ENCODE assay signal across 19 mouse cellular contexts in genomic region chr2:32549171-32549570, GRCm38 (mm10). TPM values are rescaled to one million over a fixed set of nuclear protein-coding genes. Genes with fewer than 3 reads are reported as not detected.
A peak's percentile ranks its signal among the peaks of the same experiment; 100 is the strongest.
DNase-seq lines count a peak whose midpoint lies in the region; ATAC-seq and TF ChIP-seq lines count a peak whose summit lies in the region.
"Had no signal": no experiment of that assay in that cellular context is flagged by ENCODE, and none has a peak within 500 bp of the region (broad histone marks: within the 10 kb centered on the region; RNA-seq: fewer than 3 reads in every experiment).

No protein-coding gene starts in this region.

- TF ChIP-seq CTCF in layer of hippocampus, adult 2 months (conservative IDR thresholded peaks at IDR 0.05), result no peak
- TF ChIP-seq CTCF in embryonic fibroblast, embryonic 13.5 days (IDR thresholded peaks at IDR 0.05; ENCODE audit: borderline replicate concordance, insufficient read depth, low read length), result no peak

- peaks cover 46% of the 10 kb centered on the region for H3K4me1 ChIP-seq in embryonic facial prominence, embryonic 10.5 days
- peaks cover 15% of the 10 kb centered on the region for H3K4me1 ChIP-seq in embryonic fibroblast, embryonic 13.5 days (ENCODE audit: control insufficient read depth, insufficient read depth, low read length)
- peaks cover 24% of the 10 kb centered on the region for H3K4me1 ChIP-seq in stomach, embryonic 15.5 days

- DNase-seq in layer of hippocampus, adult 2 months (ENCODE audit: low spot score in 2 of 2), result no peak
- DNase-seq in layer of hippocampus, postnatal 36 days, result no peak
- DNase-seq in embryonic facial prominence, embryonic 10.5 days (ENCODE audit: low spot score), result no peak
- no peak for DNase-seq in urinary bladder, postnatal 25 days (ENCODE audit: low spot score)
- no peak for DNase-seq in gastrocnemius, postnatal 4 days (ENCODE audit: low spot score in 2 of 2)
- DNase-seq: kidney, adult 9 months; lung, adult 2 months; right cerebral cortex, adult 18-20 months; thymus, adult 18-20 months had no signal

- 81% methylated on average over 9 of the region's 9 CpGs for WGBS in embryonic facial prominence, embryonic 10.5 days
- 68% methylated on average over 9 of the region's 9 CpGs for WGBS in stomach, embryonic 15.5 days

- TF ChIP-seq POLR2A in embryonic fibroblast, embryonic 13.5 days (IDR thresholded peaks at IDR 0.05; ENCODE audit: low read depth, low read length), result no peak

- H3K27ac ChIP-seq in layer of hippocampus, adult 2 months, result peak overlapping the region; percentile 54; the same call in 1 of the 2 replicates
- peak overlapping the region; percentile 71 for H3K27ac ChIP-seq in embryonic facial prominence, embryonic 10.5 days (replicated peaks)
- peak overlapping the region; percentile 10; the same call in 1 of the 2 replicates for H3K27ac ChIP-seq in embryonic fibroblast, embryonic 13.5 days (ENCODE audit: insufficient read depth, low read length)
- H3K27ac ChIP-seq in stomach, embryonic 15.5 days, result peak overlapping the region; percentile 77
- H3K27ac ChIP-seq: forebrain, embryonic 12.5 days; liver, embryonic 12.5 days; midbrain, embryonic 12.5 days; neural tube, embryonic 12.5 days had no signal

- H3K4me2 ChIP-seq in stomach, embryonic 15.5 days, result no peak overlapping the region
- H3K4me2 ChIP-seq: forebrain, embryonic 12.5 days; liver, embryonic 12.5 days; midbrain, embryonic 12.5 days; neural tube, embryonic 12.5 days had no signal

- no peaks in the 10 kb centered on the region for H3K9me3 ChIP-seq in embryonic facial prominence, embryonic 10.5 days
- H3K9me3 ChIP-seq in stomach, embryonic 15.5 days, result no peaks in the 10 kb centered on the region
- H3K9me3 ChIP-seq: forebrain, embryonic 12.5 days; liver, embryonic 12.5 days; midbrain, embryonic 12.5 days; neural tube, embryonic 12.5 days had no signal

- peaks cover 68% of the 10 kb centered on the region for H3K36me3 ChIP-seq in embryonic facial prominence, embryonic 10.5 days (replicated peaks)
- no peaks in the 10 kb centered on the region for H3K36me3 ChIP-seq in stomach, embryonic 15.5 days
- H3K36me3 ChIP-seq: forebrain, embryonic 12.5 days; liver, embryonic 12.5 days; midbrain, embryonic 12.5 days had no signal

- no peak for ATAC-seq in stomach, embryonic 15.5 days (ENCODE audit: insufficient read depth, low FRiP score, low read depth)
- ATAC-seq: liver, embryonic 12.5 days had no signal

- H3K9ac ChIP-seq in stomach, embryonic 15.5 days, result no peak overlapping the region
- H3K9ac ChIP-seq: forebrain, embryonic 12.5 days; liver, embryonic 12.5 days; midbrain, embryonic 12.5 days; neural tube, embryonic 12.5 days had no signal

- H3K4me3 ChIP-seq in layer of hippocampus, adult 2 months, result no peak overlapping the region
- H3K4me3 ChIP-seq in embryonic facial prominence, embryonic 10.5 days, result no peak overlapping the region
- H3K4me3 ChIP-seq in embryonic fibroblast, embryonic 13.5 days (ENCODE audit: insufficient read depth, low read length), result no peak overlapping the region
- H3K4me3 ChIP-seq in stomach, embryonic 15.5 days (replicated peaks), result no peak overlapping the region
- H3K4me3 ChIP-seq: forebrain, embryonic 12.5 days; liver, embryonic 12.5 days; midbrain, embryonic 12.5 days; neural tube, embryonic 12.5 days had no signal

- H3K27me3 ChIP-seq in embryonic facial prominence, embryonic 10.5 days (replicated peaks; ENCODE audit: low read depth, poor library complexity, severe bottlenecking), result no peaks in the 10 kb centered on the region
- H3K27me3 ChIP-seq in stomach, embryonic 15.5 days (replicated peaks), result no peaks in the 10 kb centered on the region
- H3K27me3 ChIP-seq: forebrain, embryonic 12.5 days; liver, embryonic 12.5 days; midbrain, embryonic 12.5 days; neural tube, embryonic 12.5 days had no signal

RNA-seq across cellular contexts. Expression of gene Fam102a, which starts 14.0 kb away (rescaled TPM):
- 10 to 100 TPM; 77.1 TPM for total RNA-seq in layer of hippocampus, adult 2 months (2021)
- total RNA-seq in layer of hippocampus, postnatal 36 days (2021), result 10 to 100 TPM; 69.4 to 69.8 TPM
- 11.8 and 12.3 TPM in 2 replicates for polyA plus RNA-seq in embryonic facial prominence, embryonic 10.5 days (2016; fragmentation: Nextera tagmentation; extraction: Ambion mirVana)
- 5.3 and 8.9 TPM in 2 replicates for polyA plus RNA-seq in embryonic fibroblast, embryonic 13.5 days (2011; ENCODE audit: insufficient read length, low read depth, missing spikeins)
- 11.2 and 13.0 TPM in 2 replicates for polyA plus RNA-seq in stomach, embryonic 15.5 days (2015; fragmentation: Nextera tagmentation; extraction: Ambion mirVana)
- 1 to 10 TPM; 7.5 to 8.2 TPM for total RNA-seq in gastrocnemius, postnatal 4 days (2021)

RNA-seq across cellular contexts. Expression of gene Dpm2, which starts 21.5 kb away (rescaled TPM):
- total RNA-seq in layer of hippocampus, adult 2 months (2021), result 10 to 100 TPM; 77.6 to 84.0 TPM
- 10 to 100 TPM; 69.1 to 81.8 TPM for total RNA-seq in layer of hippocampus, postnatal 36 days (2021)
- 109 and 111 TPM in 2 replicates for polyA plus RNA-seq in embryonic facial prominence, embryonic 10.5 days (2016; fragmentation: Nextera tagmentation; extraction: Ambion mirVana)
- polyA plus RNA-seq in embryonic fibroblast, embryonic 13.5 days (2011; ENCODE audit: insufficient read length, low read depth, missing spikeins), result 70.1 and 71.9 TPM in 2 replicates
- 109 and 112 TPM in 2 replicates for polyA plus RNA-seq in stomach, embryonic 15.5 days (2015; fragmentation: Nextera tagmentation; extraction: Ambion mirVana)
- 10 to 100 TPM; 36.4 to 41.9 TPM for total RNA-seq in gastrocnemius, postnatal 4 days (2021)

RNA-seq across cellular contexts. Expression of gene Pip5kl1, which starts 25.4 kb away (rescaled TPM):
- total RNA-seq in layer of hippocampus, adult 2 months (2021), result 1 to 10 TPM; 4.4 to 5.0 TPM
- total RNA-seq in layer of hippocampus, postnatal 36 days (2021), result 1 to 10 TPM; 2.9 to 3.8 TPM
- polyA plus RNA-seq in embryonic facial prominence, embryonic 10.5 days (2016; fragmentation: Nextera tagmentation; extraction: Ambion mirVana), result 2.0 and 2.1 TPM in 2 replicates
- 0.67 TPM in 1 of 2 replicates, not detected in the other for polyA plus RNA-seq in embryonic fibroblast, embryonic 13.5 days (2011; ENCODE audit: insufficient read length, low read depth, missing spikeins)
- polyA plus RNA-seq in stomach, embryonic 15.5 days (2015; fragmentation: Nextera tagmentation; extraction: Ambion mirVana), result 0.36 and 0.61 TPM in 2 replicates
- not detected for total RNA-seq in gastrocnemius, postnatal 4 days (2021)
- total RNA-seq: adrenal gland, adult 18-20 months; gastrocnemius, postnatal 14 days; heart, postnatal 10 days had no signal
- polyA plus RNA-seq: liver, embryonic 12.5 days had no signal

RNA-seq across cellular contexts. Expression of gene 9430097D07Rik, which starts 26.3 kb away (rescaled TPM):
- total RNA-seq in layer of hippocampus, adult 2 months (2021), result under 1 TPM in 1 of 2 experiments, not detected in 1; 0.71 TPM
- 1 to 10 TPM in 1 of 2 experiments, under 1 TPM in 1; 0.37 to 1.0 TPM for total RNA-seq in layer of hippocampus, postnatal 36 days (2021)
- 0.11 TPM in 2 replicates for polyA plus RNA-seq in embryonic facial prominence, embryonic 10.5 days (2016; fragmentation: Nextera tagmentation; extraction: Ambion mirVana)
- not detected in 2 replicates for polyA plus RNA-seq in embryonic fibroblast, embryonic 13.5 days (2011; ENCODE audit: insufficient read length, low read depth, missing spikeins)
- polyA plus RNA-seq in stomach, embryonic 15.5 days (2015; fragmentation: Nextera tagmentation; extraction: Ambion mirVana), result 0.09 and 0.12 TPM in 2 replicates
- not detected for total RNA-seq in gastrocnemius, postnatal 4 days (2021)
- total RNA-seq: adrenal gland, adult 18-20 months; gastrocnemius, postnatal 14 days; heart, postnatal 10 days had no signal
- polyA plus RNA-seq: liver, embryonic 12.5 days; lung, adult 2 months; urinary bladder, adult 2 months had no signal

RNA-seq across cellular contexts. Expression of gene St6galnac4, which starts 37.7 kb away (rescaled TPM):
- 10 to 100 TPM; 36.4 to 40.0 TPM for total RNA-seq in layer of hippocampus, adult 2 months (2021)
- total RNA-seq in layer of hippocampus, postnatal 36 days (2021), result 10 to 100 TPM; 35.6 to 41.2 TPM
- 25.1 and 26.4 TPM in 2 replicates for polyA plus RNA-seq in embryonic facial prominence, embryonic 10.5 days (2016; fragmentation: Nextera tagmentation; extraction: Ambion mirVana)
- 20.4 and 21.5 TPM in 2 replicates for polyA plus RNA-seq in embryonic fibroblast, embryonic 13.5 days (2011; ENCODE audit: insufficient read length, low read depth, missing spikeins)
- 18.3 and 20.3 TPM in 2 replicates for polyA plus RNA-seq in stomach, embryonic 15.5 days (2015; fragmentation: Nextera tagmentation; extraction: Ambion mirVana)
- total RNA-seq in gastrocnemius, postnatal 4 days (2021), result 10 to 100 TPM; 48.8 to 55.1 TPM

Comparison
In these comparisons a context has a peak if more than half of its experiments do, and no peak if none do; other contexts are left out.
1. H3K27ac ChIP-seq: peak in every context shown above with its lines; median percentile 77 in stomach, embryonic 15.5 days; 71 in embryonic facial prominence, embryonic 10.5 days; 54 in layer of hippocampus, adult 2 months; 10 in embryonic fibroblast, embryonic 13.5 days.
2. RNA of gene Fam102a, which starts 14.0 kb away (total RNA-seq): 77.1 TPM in layer of hippocampus, adult 2 months and 69.4 to 69.8 TPM in layer of hippocampus, postnatal 36 days; 7.5 to 8.2 TPM in gastrocnemius, postnatal 4 days; every median in the first group is over 4 times any median in the second.